ENCODE assay signal across 24 mouse cellular contexts in genomic region chr13:95859271-95859670, GRCm38 (mm10). TPM values are rescaled to one million over a fixed set of nuclear protein-coding genes. Genes with fewer than 3 reads are reported as not detected.
A peak's percentile ranks its signal among the peaks of the same experiment; 100 is the strongest.
DNase-seq lines count a peak whose midpoint lies in the region; ATAC-seq and TF ChIP-seq lines count a peak whose summit lies in the region.
"Had no signal": no experiment of that assay in that cellular context is flagged by ENCODE, and none has a peak within 500 bp of the region (broad histone marks: within the 10 kb centered on the region; RNA-seq: fewer than 3 reads in every experiment).

No protein-coding gene starts in this region.

- no peak for ATAC-seq in kidney, embryonic 15.5 days (replicated peaks; ENCODE audit: low FRiP score)
- no peak for ATAC-seq in kidney, embryonic 14.5 days (ENCODE audit: low FRiP score, low TSS enrichment)
- ATAC-seq in cerebellum, adult (ENCODE audit: insufficient number of reproducible peaks, low FRiP score, low TSS enrichment), result no peak
- ATAC-seq: forebrain, embryonic 16.5 days; lung, postnatal 0 days had no signal

- no peaks in the 10 kb centered on the region for H3K4me1 ChIP-seq in kidney, embryonic 15.5 days
- no peaks in the 10 kb centered on the region for H3K4me1 ChIP-seq in kidney, embryonic 14.5 days (ENCODE audit: control insufficient read depth, insufficient read depth, low read length)
- peaks cover 16% of the 10 kb centered on the region for H3K4me1 ChIP-seq in small intestine, adult 2 months (ENCODE audit: control insufficient read depth, insufficient read depth, insufficient read length, low read length)
- H3K4me1 ChIP-seq: hindbrain, embryonic 15.5 days; midbrain, embryonic 12.5 days had no signal

- peak; percentile 24 for DNase-seq in kidney, adult 11 months
- DNase-seq in kidney, postnatal 25 days, result peak; percentile 44 to 52
- DNase-seq in T-cell, adult 2 months (ENCODE audit: low spot score), result peak; percentile 34
- DNase-seq: adrenal gland, postnatal 10 days; cerebellum, adult 11-12 months; cerebellum, adult 9-11 months; gastrocnemius, adult 2 months; heart, adult 2 months; lung, adult 18-20 months; lung, postnatal 4 days; thymus, postnatal 4 days had no signal

- no peaks in the 10 kb centered on the region for H3K27me3 ChIP-seq in kidney, embryonic 15.5 days
- no peaks in the 10 kb centered on the region for H3K27me3 ChIP-seq in kidney, embryonic 14.5 days (ENCODE audit: control insufficient read depth, insufficient read depth, low read length)
- no peaks in the 10 kb centered on the region for H3K27me3 ChIP-seq in small intestine, adult 2 months (ENCODE audit: control insufficient read depth, insufficient read depth, low read length)
- H3K27me3 ChIP-seq: embryonic facial prominence, embryonic 13.5 days; heart, embryonic 12.5 days; hindbrain, embryonic 15.5 days; midbrain, embryonic 12.5 days had no signal

- no peak for TF ChIP-seq CTCF in small intestine, adult 2 months (IDR thresholded peaks at IDR 0.05; ENCODE audit: extremely low read depth, insufficient read length, insufficient replicate concordance, low read depth, low read length)

- H3K9ac ChIP-seq in kidney, embryonic 15.5 days, result no peak overlapping the region
- H3K9ac ChIP-seq in kidney, embryonic 14.5 days (ENCODE audit: low read depth, low read length), result no peak overlapping the region
- H3K9ac ChIP-seq: embryonic facial prominence, embryonic 13.5 days; heart, embryonic 12.5 days; hindbrain, embryonic 15.5 days; midbrain, embryonic 12.5 days had no signal

- no peaks in the 10 kb centered on the region for H3K36me3 ChIP-seq in kidney, embryonic 15.5 days
- H3K36me3 ChIP-seq in kidney, embryonic 14.5 days (ENCODE audit: control insufficient read depth, insufficient read depth, low read length), result no peaks in the 10 kb centered on the region
- H3K36me3 ChIP-seq in small intestine, adult 2 months (ENCODE audit: control insufficient read depth, insufficient read depth, low read length), result no peaks in the 10 kb centered on the region
- H3K36me3 ChIP-seq: embryonic facial prominence, embryonic 13.5 days; forebrain, embryonic 10.5 days; heart, embryonic 12.5 days; hindbrain, embryonic 15.5 days; midbrain, embryonic 12.5 days had no signal

- no peak overlapping the region for H3K4me2 ChIP-seq in kidney, embryonic 15.5 days
- H3K4me2 ChIP-seq in kidney, embryonic 14.5 days (replicated peaks; ENCODE audit: low read depth, low read length), result no peak overlapping the region
- H3K4me2 ChIP-seq: embryonic facial prominence, embryonic 13.5 days; heart, embryonic 12.5 days; hindbrain, embryonic 15.5 days; liver, embryonic 11.5 days; midbrain, embryonic 12.5 days had no signal

- TF ChIP-seq POLR2A in small intestine, adult 2 months (IDR thresholded peaks at IDR 0.05; ENCODE audit: low read depth, low read length), result no peak

- no peak overlapping the region for H3K4me3 ChIP-seq in kidney, embryonic 15.5 days (replicated peaks)
- no peak overlapping the region for H3K4me3 ChIP-seq in kidney, embryonic 14.5 days (ENCODE audit: low read length)
- no peak overlapping the region for H3K4me3 ChIP-seq in small intestine, adult 2 months (ENCODE audit: low read depth, low read length)
- H3K4me3 ChIP-seq: embryonic facial prominence, embryonic 13.5 days; forebrain, embryonic 10.5 days; gastrocnemius, adult 2 months; heart, adult 2 months; heart, embryonic 12.5 days; hindbrain, embryonic 15.5 days; megakaryocyte, embryonic 14.5 days; midbrain, embryonic 12.5 days had no signal

- WGBS in kidney, embryonic 15.5 days, result 74% methylated on average over 4 of the region's 4 CpGs
- 79% methylated on average over 4 of the region's 4 CpGs for WGBS in kidney, embryonic 14.5 days
- WGBS in small intestine, adult 2 months, result 16% methylated on average over 4 of the region's 4 CpGs

- H3K27ac ChIP-seq in kidney, embryonic 15.5 days, result no peak overlapping the region
- H3K27ac ChIP-seq in kidney, embryonic 14.5 days (ENCODE audit: low read depth, low read length), result no peak overlapping the region
- H3K27ac ChIP-seq in small intestine, adult 2 months (ENCODE audit: insufficient read depth, low read depth, low read length), result peak overlapping the region; percentile 48; the same call in 1 of the 2 replicates
- H3K27ac ChIP-seq: embryonic facial prominence, embryonic 13.5 days; forebrain, embryonic 10.5 days; gastrocnemius, adult 2 months; heart, adult 2 months; hindbrain, embryonic 15.5 days; midbrain, embryonic 12.5 days had no signal

- H3K9me3 ChIP-seq in kidney, embryonic 15.5 days (replicated peaks), result no peaks in the 10 kb centered on the region
- no peaks in the 10 kb centered on the region for H3K9me3 ChIP-seq in kidney, embryonic 14.5 days (ENCODE audit: control insufficient read depth, low read length)
- H3K9me3 ChIP-seq: embryonic facial prominence, embryonic 13.5 days; forebrain, embryonic 10.5 days; heart, embryonic 12.5 days; hindbrain, embryonic 15.5 days; megakaryocyte, embryonic 14.5 days; midbrain, embryonic 12.5 days had no signal

RNA-seq across cellular contexts. Expression of gene Iqgap2, which starts 32.5 kb away (rescaled TPM):
- 10.1 and 10.6 TPM in 2 replicates for polyA plus RNA-seq in kidney, embryonic 15.5 days (2015; fragmentation: Nextera tagmentation; extraction: Ambion mirVana)
- 6.6 and 11.2 TPM in 2 replicates for polyA plus RNA-seq in kidney, embryonic 14.5 days (2014; fragmentation: Nextera tagmentation; extraction: Ambion mirVana)
- 16.3 and 44.1 TPM in 2 replicates for polyA plus RNA-seq in small intestine, adult 2 months (2012; rRNA removed)
